Mouse (Mus musculus): ENCODE results near the gene Fbxo36.

The Fbxo36 gene

DNA sequence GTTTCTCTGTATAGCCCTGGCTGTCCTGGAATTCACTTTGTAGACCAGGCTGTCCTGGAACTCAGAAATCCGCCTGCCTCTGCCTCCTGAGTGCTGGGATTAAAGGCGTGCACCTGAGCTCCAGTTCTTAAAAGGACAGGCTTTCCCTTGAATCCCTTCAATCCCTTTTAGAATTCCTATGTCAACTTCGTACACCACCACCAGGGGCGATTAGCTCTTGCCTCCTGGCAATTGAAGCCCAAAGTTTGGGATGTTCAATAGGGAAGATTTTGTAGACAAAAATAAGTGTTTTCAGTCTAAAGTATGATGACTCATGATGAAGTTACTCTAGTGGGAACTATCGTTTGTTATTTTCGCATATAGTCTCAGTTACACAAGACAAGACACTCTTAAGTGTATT is 57.7 kb downstream of the Fbxo36 start:
- DNase-seq = no peak

GRCm38 (mm10) chr1:84899156-84899555 is 59.5 kb downstream of the Fbxo36 start:
- no peak for DNase-seq

DNA sequence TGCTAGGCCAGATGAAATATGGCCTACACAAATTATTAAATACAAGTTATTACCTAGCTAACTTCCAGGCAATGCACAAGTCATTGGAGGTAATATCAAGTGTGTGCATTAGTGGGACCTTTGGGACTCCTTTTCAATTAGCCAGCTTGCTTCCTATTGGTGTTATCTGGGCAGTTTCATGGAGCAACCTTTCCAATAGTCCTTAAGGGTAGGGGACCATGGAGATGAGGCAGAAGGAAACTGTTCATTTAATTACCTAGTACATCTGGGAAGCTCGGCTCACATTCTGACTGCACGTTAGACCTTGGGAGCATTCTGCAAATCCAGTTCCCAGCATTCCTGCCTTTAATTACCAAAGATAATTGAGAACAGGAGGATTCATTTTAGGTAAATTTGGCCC is 64.8 kb downstream of the Fbxo36 start:
- no peak for DNase-seq

DNA sequence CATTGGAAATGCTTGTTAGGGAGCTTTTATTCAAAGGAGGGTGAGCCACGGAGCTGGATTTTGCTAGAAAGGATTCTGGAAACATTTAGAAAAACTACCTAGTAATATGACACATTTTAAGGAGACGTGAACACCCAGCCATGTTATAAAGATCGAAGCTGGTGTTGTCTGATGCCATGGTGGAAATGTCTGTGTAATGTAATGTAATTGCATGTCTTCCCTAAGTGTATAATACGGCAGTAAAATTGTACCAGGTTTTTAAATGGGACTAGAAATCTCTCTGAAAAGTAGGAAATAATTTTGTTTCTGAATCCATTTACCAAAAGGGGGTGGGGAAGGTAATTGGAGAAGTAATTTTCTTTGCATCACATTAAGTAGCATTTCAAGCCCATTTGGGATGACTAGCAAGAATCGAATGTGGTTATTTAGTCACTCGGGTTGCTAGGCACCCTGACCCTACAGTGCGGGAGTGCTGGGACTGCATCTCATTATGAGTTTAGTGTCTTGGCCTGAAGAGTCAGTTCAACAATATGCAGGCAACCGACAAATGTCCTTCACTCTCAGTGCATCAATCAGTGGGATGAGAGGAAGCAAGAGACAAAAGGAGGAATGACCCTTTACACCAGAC is 70.7 kb downstream of the Fbxo36 start:
- DNase-seq = no peak

DNA sequence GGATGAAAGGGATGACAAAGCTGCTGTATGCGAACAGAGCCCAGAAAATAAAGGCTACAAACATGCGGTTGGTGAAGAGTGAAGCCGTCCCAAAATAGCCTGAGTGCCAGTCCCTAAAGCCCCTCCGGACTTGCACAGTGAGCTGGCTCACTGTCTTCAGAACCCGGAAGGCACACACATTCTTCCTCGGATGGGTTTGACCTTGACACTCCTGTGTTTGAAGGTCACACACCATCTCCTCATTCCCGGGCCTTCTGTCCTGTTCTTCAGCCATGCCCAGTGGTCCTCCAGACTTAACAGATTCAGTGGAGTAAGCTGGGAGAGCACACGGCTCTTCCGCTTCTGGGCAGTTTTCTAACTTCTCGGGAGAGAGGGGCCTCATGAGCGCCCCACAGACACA is 72.9 kb downstream of the Fbxo36 start:
- no peak for DNase-seq

- DNase-seq = no peak
Measured at GRCm38 (mm10) chr1:84915010-84915409, 75.4 kb downstream of the Fbxo36 start.

GRCm38 (mm10) chr1:84918865-84919264 is 79.2 kb downstream of the Fbxo36 start:
- DNase-seq = no peak

GRCm38 (mm10) chr1:84923432-84923831 is 83.8 kb downstream of the Fbxo36 start:
- no peak for DNase-seq

GRCm38 (mm10) chr1:84924134-84924533 is 84.5 kb downstream of the Fbxo36 start:
- no peak for DNase-seq

- DNase-seq = no peak
Measured at GRCm38 (mm10) chr1:84925599-84925998, 86.0 kb downstream of the Fbxo36 start.

- peak; percentile 86 for DNase-seq
Measured at GRCm38 (mm10) chr1:84933472-84934150, 94.0 kb downstream of the Fbxo36 start.

GRCm38 (mm10) chr1:84934151-84934502 is 94.5 kb downstream of the Fbxo36 start:
- DNase-seq = peak; percentile 8

DNA sequence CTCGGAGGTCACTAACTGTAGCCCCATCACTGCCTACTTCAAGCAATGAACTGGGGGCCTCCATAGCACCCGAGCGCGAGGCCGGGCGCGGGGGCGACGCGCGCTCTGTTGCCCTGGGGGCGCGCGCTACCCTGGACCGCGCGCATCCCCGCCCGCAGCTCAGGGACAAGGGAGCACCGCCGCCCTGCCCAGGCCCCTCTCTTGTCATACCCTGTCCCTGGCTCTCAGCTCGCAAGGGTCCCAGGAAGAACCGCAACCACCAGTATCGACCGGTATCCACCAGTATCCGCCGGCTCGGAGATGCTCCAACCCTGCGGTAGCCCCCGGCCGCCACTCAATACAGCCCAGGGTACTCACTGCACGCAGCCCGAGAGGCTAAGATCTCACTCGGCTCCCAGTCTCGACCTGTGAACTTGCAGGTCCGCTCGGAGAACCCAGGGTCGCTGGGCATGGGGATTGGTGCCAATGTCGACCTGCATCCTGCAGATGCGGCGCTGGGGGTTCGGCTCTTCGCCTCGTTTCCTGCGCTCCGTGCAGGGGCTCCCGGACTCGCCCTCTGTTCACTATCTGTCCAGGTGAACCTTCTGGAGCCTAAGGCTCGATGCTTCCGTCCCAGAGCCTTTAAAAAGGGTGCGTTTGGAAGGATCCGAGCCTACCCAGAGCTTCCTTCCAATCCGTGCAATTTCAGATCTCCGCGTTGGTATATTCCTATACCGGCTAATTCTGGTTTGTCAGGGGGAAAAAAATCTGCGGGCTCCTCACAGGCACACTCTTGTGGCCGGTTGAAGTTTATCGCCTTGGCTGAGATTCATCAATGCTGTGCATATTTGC is 95.1 kb downstream of the Fbxo36 start, which contains the start of gene Slc16a14:
Gene Slc16a14 (minus strand): TSS at position 632 of the 831 bp plus-strand sequence.
- peak; percentile 31 for DNase-seq

GRCm38 (mm10) chr1:84935668-84936067 is 96.0 kb downstream of the Fbxo36 start:
- DNase-seq = peak; percentile 25

GRCm38 (mm10) chr1:84936716-84937510 is 97.3 kb downstream of the Fbxo36 start:
- no peak for DNase-seq

GRCm38 (mm10) chr1:84939466-84939865 is 99.8 kb downstream of the Fbxo36 start:
- DNase-seq = no peak

DNA sequence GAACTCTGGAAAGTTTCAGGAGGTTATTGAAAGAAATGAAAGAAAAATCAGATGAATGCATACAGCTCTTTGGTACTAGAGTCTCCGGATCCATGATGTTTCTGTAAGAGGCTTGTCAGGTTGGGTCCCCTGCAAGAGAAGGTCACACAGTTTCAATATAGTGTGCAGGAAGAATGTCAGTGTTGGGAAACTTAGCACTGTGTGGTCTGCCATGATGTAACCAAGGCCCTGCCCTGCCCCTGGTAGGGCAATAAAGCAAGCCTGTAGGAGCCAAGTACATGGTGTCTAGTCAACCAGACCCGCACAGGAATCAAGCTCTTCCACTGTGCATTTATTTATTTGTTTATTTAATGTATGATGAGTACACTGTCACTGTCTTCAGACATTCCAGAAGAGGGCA is 100.7 kb downstream of the Fbxo36 start:
- no peak for DNase-seq

- DNase-seq = no peak
Measured at GRCm38 (mm10) chr1:84942666-84943065, 103.0 kb downstream of the Fbxo36 start.

DNA sequence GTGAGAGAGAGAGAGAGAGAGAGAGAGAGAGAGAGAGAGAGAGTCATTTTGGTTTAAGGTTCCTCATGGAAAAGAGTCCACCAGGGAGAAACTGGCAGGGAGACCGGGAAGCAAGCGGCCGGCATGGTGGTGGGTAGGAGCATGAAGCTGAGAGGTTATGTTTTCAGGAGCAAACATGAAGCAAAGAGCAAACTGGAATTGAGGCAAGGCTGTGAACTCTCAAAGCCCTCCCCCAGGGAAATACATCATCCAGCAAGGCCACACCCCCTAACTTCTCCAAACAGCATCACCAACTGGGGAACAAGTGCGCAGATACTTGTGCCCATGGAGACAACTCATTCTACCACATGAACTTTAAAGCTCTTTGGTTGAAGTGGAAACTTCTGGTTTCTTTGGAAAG is 103.9 kb downstream of the Fbxo36 start:
- no peak for DNase-seq

DNA sequence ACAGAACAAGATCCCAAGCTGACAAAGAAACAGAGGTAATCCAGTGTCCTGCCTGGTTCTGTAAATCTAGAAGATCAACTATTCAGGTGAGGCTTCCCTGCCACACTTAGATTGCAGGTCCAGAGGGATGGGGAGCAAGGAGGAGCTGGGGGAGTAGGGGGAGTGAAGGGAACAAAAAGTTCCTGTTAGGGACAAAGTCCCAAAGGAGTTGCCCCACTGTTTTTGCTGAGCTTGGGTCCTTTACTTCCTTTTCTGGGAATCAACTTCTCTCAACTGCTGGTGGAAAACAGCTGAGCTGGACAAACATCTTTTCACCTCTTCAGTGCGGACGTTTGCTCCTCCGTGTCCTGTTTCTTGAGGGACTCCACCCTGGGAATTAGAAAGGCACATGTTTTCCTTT is 106.3 kb downstream of the Fbxo36 start:
- no peak for DNase-seq

GRCm38 (mm10) chr1:84947390-84947789 is 107.7 kb downstream of the Fbxo36 start:
- DNase-seq = peak; percentile 35
